Mouse (Mus musculus) neutrophil, adult 5-6 weeks (primary cell): ENCODE data around the gene Pik3ap1. TPM values are rescaled to one million over a fixed set of nuclear protein-coding genes. Genes with fewer than 3 reads are reported as not detected.

Source experiments
- ATAC-seq: fragments of 151-379, 151-347 bp; 2 replicates; pipeline ENCODE4 v1.8.0; 2017; ENCODE audit warnings: mild to moderate bottlenecking, moderate TSS enrichment; ENCODE audit not compliant: insufficient number of reproducible peaks, poor library complexity, low FRiP score, severe bottlenecking; ENCODE audit errors: extremely low read depth
- total RNA-seq: library from RNA; stranded (forward); fragments of 200-1000 nt; gene quantifications from 2 replicates; pipeline ENCODE4 v1.2.3, GENCODE M21; 2017

Gene Pik3ap1
- total RNA-seq, 1 experiment from 2014 or later: 103 TPM

DNA sequence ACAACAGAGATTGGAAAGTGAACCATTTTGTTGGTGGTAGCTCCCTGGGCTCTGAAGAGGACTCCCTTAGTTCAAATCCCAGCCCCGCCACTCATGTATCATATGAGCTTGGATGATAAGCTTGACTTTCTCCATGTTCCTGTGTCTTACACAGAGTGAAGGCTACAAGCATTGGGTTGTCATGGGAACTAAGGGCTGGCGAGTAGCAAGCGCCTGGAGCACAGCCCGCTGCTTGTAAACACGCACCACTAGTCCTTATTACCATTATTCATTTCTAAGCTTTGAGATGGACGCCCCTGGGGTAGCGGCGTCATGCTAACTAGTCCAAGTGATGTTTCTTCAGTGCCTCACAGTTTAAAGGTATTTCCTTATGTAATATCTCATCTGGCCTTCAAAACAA lies 85.5 kb downstream of the Pik3ap1 start:
- ATAC-seq: no peak

DNA sequence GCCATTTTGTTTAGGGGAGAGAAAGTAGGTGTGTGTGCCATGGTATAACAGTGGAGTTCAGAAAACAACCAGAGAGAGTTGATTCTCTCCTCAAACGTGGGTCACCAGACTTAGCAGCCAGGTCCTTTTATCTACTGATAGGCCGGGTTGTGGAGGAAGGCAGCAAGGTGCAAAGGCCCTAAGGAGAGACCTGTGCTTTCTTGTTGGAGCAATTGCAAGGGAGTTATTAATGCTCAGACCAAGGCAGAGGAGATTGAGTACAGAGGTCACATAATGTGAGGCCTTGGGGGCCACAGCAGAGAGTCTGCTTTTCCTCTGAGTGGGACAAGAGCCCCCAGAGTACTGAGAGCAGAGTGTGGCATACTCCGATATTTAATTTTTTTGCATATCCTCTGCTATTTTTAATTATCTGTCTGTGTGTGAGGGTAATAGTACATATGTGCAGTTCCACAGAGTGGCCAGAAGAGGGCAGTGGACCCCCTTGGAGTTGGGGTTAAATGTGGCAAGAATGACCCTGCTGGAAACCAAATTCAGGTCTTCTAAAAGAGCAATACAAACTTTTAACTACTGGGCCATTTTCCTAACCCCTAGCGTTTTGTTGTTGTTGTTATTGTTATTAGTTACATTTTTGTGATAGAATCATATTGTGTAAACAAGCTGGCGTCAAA lies 93.8 kb downstream of the Pik3ap1 start:
- ATAC-seq: peak; percentile 53; the same call in 1 of the 2 replicates

DNA sequence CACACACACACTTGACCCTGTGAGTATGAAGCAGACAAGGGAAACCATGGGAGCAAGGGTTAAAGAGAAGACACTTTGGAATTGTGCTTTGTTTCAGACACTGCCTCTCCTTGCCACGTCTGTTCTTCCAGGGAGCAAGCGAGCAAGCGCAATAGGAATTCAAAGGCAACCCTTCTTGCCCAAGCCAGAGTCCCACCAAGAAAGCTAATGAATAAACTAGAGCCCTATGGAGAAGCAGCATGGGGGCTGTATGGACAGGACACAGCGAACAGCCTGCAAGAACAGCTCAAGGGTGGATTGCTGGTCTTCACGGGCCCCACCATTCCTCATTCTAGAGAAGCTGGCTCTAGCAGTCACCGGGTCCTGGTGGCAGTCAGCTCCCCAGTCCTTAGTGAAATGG lies 96.3 kb downstream of the Pik3ap1 start:
- no peak for ATAC-seq

DNA sequence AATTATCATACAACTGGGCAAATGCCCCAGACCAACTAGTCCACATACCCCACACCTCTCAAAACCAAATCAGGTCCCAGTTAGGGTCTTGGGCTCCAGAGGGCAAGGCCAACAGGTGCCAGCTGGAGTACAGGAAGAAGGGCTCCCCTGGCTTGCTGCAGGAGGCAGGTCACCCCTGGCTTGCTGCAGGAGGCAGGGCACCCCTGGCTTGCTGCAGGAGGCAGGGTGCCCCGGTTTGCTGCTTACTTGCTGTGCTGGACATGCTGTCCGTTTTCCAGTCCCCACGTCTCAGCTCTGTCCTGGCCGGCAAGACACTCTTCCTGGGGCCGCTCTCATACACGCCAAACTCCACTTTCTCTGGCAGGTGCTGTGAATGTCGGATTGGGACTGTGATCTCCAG lies 97.7 kb downstream of the Pik3ap1 start:
- no peak for ATAC-seq

DNA sequence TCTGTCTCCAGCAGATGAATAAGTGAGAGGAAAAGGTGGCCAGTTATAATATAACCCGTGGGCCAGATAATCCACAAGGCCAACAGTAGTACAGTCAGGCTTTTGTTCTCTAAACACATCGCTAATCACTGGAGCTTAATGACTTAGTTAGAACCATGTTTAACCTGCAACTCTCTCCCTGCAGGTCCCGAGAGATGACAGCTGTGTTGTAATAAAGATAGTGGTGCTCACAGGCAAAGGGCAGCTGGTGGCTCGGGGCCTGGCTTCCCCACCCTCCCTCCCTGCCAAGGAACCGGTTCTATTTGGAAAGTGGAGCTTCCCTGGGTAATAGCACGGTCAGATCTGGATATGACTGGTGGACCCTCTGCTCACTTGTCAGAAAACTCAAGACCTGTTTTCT lies 100.4 kb downstream of the Pik3ap1 start:
- ATAC-seq: no peak

DNA sequence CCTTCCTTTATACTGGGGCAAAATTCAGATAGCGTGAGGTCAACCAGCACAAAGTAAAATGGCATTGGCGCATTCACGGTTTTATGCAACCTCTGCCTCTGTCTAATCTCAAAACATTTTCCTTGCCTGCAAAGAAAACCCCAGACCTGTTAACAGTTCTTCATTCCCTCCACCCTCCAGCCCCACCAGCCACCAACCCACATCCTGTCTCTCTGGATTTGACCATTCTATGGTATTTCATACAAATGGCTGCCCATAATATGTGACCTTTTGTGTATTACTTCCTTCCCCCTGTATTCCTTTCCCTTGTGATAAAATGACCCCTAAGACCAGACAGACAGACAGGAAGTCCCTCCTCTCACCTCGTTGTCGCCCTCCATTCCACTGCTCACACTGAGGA lies 102.2 kb downstream of the Pik3ap1 start:
- ATAC-seq: no peak

DNA sequence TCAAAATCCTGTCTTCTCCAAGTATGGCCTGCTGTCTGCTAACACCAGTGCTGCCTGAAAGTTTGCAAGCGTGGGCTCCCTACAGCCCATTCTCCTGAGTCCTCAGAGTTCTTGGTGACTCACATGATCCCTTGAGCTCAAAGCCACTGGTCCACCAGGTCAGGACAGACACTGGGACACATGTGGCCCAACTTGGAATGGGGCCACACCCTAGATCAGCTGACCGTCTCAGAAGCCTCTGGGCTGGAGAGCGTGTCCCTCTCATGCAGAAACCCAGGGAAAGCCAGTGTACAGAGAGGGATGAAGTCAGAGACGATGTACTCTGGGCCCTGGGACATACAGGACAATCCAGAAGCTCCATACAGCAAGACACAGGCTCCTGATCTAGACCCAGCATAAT lies 102.7 kb downstream of the Pik3ap1 start:
- ATAC-seq: no peak

DNA sequence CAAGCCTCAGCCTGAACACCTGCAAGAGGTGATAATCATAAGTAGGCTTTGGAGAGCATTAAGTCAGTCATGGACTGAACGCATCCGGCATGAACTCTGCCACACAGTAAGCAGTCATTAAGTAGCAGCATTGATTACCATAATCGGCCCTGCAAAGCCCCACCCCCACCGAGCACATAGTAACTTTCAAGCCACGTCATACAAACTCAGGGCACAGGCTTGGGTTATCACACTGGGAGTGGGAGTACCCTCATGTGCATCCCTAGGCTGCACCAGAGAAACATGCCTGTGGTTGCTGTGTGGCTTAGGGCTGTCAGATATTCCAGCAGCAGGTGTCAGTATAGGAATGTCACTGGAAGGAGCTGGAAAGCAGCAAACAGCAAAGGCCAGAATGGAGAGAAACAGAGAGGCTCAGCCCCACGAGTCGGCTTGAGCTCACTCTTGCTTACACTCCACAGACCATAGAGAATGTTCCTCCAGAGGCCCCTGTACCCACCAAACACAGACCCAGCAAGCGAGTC lies 105.1 kb downstream of the Pik3ap1 start:
- ATAC-seq: no peak

DNA sequence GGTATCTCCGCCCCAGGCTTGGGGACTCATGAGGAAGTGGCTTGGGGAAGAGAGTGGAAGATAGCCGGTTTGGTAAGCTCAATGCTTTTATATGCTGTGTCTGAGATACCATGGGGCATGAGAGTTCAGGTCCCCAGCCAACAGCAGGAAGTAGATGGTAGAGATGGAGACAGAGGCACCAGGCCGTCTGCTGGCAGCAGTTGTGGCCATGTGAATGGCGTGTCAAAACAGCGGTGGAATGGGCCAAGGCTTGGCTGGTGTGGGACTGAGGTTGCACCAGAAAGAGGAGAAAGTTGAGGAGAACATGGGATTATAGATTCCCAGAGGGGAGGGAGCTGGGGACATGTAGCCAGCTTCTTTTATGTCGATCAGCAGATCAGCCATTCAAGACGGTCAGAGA lies 106.3 kb downstream of the Pik3ap1 start:
- no peak for ATAC-seq

DNA sequence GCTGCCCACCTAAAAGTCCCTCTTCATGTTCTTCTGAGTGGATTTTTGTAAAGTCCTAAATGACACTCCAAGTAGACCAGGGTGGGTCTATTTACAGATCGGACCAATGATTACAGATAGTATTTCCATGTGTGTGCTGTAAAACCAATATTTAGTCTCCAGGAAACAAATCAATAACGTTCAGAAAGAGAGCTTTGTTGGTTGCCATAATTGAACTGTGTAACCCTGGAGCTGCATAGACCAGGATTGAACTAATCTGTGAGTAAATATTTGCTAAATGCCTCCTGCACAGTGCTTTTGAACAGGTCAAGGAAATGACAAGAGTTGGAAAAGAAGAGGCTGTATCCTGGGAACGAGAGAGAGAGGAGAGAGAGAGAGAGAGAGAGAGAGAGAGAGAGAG lies 109.3 kb downstream of the Pik3ap1 start:
- ATAC-seq: no peak

DNA sequence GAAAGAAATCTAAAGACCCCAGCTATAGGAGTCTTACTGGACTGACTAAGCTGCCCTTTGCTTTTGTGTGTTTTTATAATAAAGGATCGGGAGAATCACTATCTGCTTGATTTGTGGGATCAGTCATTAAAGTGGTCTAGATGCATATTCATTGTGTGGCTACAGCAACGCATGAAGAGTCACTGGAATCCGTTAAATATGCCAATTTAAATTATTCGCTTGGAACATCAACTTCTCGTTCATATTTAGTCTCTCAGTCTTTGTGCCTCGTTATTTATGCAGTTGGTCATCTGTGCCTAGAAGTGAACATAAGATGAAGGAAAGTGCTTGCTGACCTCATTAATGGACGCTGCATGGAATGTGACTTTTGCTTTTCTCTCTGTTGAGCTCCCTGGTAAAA lies 114.0 kb downstream of the Pik3ap1 start:
- no peak for ATAC-seq

DNA sequence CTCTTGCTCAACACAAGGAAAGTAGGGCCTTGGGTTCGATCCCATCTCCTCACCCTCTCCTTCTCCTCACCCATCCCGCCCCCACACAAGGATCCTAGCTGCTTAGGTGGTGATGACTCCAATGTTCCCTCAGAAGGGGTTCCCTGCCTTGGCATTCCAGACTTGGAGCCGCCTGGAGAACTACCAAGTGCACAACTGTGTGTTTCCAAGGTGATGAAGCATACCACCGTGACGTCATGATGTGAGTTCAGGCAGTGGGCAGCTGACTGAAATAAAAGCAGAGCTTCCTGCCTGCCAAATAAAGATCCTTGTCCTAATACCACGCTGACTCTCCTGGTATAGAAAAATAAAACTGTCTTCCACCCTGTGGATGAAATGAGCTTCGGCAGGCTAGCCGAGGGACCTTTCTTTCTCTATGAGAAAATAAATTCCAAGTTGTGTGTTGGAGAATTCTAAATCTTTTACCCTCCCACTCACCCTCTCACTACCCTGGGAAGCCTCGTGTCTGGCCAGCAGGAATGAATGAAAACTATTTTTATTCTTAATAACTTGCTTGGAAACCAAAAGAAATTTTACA lies 114.7 kb downstream of the Pik3ap1 start:
- no peak for ATAC-seq

DNA sequence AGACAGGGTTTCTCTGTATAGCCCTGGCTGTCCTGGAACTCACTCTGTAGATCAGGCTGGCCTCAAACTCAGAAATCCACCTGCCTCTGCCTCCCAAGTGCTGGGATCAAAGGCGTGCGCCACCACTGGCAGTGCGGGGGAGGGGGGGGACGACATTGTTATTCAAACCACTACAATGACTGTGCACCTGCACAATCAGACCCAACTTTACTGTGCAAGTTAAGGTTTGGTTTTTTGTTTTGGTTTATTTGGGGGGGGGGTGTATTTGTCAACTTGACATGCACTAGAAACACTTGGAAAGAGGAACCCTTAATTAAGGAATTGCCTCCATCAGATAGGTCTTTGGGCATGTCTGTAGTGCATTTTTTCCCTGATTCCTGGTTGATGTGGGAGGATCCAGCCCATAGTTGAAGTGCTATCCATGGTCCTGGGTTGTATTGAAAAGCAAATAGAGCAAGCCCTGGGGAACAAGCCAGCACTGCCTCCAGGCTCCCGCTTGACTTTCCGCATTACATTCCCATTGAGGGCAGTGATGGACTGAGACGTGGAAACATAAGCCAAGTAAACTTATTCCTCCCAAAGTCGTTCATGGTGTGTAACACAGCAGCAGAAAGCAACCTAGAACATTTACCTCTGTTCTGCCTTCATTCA lies 118.5 kb downstream of the Pik3ap1 start:
- ATAC-seq: no peak

DNA sequence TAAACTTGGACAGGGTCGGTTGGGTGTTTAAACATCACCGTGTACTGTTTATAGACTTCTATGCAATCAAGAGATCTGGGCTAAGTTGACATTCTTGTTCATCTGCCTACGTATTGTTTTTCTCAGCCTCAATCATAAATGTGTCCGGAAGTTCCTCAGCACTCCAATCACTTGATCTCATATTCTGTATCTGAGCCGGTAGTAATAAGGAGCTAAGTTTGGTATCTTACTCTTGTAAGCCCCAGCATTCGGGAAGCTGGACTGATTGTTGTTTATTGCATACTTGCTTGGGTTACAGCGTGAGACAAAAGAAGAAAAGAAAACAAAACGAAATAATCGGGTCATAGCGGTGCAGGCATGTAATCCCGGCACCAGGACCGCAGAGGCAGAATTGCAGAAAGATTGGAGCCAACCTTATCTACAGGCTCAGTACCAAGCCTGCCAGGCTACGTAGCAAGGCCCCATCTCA lies 120.5 kb downstream of the Pik3ap1 start:
- ATAC-seq: no peak

DNA sequence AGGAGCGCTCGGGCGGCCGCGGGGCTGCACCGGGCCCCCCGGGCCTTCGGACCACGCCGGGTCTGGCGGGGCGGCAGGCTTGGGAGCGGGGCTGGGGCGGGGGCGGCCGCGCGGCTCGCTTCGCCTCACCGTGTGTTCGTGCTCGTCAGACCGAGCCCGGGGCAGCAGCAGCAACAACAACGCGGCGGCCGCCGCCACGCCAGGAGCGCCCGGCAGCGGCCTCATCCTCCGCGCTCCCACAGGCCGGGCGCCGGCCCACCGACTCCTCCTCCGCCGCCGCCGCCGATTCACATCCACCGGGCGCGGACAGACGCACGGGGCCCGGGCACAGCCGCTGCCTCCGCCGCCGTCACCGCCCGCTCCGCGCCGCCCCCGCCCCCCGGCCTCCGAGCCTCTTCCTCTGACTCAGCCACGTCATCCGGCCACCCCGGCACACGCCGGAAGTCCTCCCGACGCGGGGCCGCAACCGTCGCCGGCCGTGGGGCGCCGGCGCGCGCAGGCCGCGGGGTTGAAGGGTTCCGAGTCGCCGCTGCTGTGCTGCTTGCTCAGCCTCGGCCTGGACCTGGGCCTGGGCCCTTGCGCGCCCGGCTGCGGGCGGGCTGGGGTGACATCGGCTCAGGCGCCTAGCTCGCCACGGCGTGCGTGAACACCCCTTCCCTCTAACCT lies 121.1 kb downstream of the Pik3ap1 start, which contains the start of gene Tm9sf3:
Gene Tm9sf3 (minus strand): TSS at position 368 of the 666 bp plus-strand sequence.
- peak; percentile 73 for ATAC-seq

DNA sequence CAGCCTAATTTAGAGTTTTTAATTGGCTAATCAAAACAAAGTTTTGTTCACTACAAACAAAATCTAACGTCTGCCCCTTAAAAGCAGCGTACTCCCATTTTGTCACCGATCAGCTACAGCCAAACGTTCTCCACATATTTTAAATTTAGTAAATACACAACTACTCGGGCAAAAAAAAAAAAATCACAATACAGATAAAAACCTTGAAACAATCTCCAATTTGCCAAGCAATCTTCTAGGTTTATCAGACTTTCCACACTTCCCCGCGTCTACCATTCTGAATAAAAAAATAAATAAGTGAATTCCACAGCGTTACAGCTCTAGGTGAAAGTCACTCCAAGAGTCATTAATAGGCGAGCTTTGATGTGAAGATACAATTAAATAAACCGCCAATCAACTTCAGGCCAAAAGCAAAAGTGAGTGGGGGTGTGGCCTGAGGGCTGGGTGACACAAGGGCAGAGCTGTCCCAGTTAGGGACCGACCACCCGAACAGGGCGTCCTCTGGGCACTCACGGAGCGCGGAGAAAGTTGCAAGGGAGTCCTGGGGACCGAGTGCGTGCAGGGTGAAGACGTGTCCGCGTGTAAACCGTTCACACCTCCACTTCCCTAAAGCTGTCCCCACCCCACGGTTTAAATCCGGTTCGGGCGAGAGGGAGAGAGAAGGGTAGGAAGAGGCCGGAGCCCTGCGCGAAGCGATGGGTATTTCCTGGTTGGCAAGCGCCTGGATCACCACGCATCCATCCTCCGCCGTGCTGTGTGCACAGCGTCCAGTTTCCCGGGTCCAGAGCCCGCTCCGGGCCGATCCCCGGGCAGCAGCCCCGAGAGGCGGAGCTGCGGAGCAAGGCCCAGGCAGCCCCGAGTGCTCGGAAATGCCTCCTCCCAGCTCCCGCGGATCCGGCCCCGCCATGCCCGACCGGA lies 121.9 kb downstream of the Pik3ap1 start:
- peak; percentile 45 for ATAC-seq

DNA sequence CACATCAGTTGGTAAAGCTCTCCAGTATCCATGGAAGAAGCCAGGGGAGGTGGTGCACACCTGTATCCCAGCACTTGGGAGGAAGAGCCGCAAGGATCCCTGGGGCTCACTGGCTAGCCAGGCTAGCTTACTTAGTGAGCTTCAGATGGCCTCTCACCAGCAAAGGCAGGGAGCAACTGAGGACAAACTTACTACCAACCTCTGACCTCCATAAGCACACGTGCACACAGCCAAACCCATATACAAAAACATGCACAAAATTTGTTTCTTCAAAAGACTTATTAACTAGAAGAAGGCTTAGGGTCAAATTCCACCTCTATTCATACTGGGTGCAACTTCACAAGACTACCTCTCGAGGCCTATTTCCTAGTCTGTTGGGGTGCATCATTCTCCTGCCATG lies 124.2 kb downstream of the Pik3ap1 start:
- ATAC-seq: no peak

DNA sequence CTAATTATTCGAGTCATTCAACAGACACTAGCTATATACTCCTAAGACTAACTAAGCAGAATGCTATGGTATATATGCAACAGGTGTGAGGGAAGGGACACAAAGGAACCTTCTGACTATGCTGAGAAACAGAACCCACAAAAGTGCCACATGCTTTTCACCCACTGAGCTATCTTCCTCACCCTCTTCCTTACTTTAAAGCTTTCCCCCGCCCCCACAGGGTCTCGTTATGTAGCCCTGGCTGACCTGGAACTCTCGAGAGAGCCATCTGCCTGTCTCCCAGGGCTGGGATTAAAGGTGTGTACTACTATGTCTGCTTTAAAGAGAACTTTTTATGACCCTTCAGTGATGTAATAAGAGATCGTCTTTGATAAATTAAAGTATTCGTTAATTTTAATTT lies 125.6 kb downstream of the Pik3ap1 start:
- ATAC-seq: no peak

DNA sequence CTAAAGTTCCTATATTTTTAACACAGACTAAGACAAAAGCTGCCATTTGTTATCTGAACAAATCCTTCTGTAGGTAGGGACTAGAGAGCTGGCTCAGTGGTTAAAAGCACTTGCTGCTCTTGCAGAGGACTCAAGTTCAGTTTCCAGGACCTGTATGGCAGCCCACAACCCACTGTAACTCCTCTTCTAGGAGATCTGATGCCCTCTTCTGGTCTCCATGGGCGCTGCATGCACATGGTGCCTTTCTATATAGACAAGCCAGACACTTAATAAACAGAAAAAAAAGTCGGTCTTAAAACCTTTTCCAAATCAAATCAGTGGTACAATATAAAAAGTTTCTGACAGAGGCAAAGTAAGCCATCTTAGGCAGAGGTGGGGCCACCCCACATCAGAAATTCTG lies 126.2 kb downstream of the Pik3ap1 start:
- peak; percentile 63 for ATAC-seq
